Mouse (Mus musculus): ENCODE measurements around the gene Gm10318. TPM values are rescaled to one million over a fixed set of nuclear protein-coding genes. Genes with fewer than 3 reads are reported as not detected.
A peak's percentile ranks its signal among the peaks of the same experiment; 100 is the strongest.

Gm10318 gene
- polyA plus RNA-seq (2016; fragmentation: Nextera tagmentation; extraction: Ambion mirVana), result not detected in 2 replicates

- H3K4me1 ChIP-seq, result no peaks in the 10 kb centered on the region
- 0 out of 2 replicates have a peak, but pooled peaks cover 3% of the 10 kb centered on the region for H3K9me3 ChIP-seq (replicated peaks)
- H3K9ac ChIP-seq, result no peak within 1 kb of the TSS
- no peaks in the 10 kb centered on the region for H3K36me3 ChIP-seq
- H3K4me2 ChIP-seq (replicated peaks), result no peak within 1 kb of the TSS
- 64% methylated on average over 9 of the region's 9 CpGs for WGBS
- H3K27me3 ChIP-seq, result no peaks in the 10 kb centered on the region; the same call in 1 of the 2 replicates
- peak within 1 kb of the TSS; percentile 23; the same call in 1 of the 2 replicates for H3K27ac ChIP-seq
- no peak within 1 kb of the TSS for H3K4me3 ChIP-seq
- ATAC-seq (ENCODE audit: low FRiP score), result no peak
Measured at GRCm38 (mm10) chr10:77852559-77852958, at the start of gene Gm10318. Gm10318 (plus strand) TSS chr10:77852859.

DNA sequence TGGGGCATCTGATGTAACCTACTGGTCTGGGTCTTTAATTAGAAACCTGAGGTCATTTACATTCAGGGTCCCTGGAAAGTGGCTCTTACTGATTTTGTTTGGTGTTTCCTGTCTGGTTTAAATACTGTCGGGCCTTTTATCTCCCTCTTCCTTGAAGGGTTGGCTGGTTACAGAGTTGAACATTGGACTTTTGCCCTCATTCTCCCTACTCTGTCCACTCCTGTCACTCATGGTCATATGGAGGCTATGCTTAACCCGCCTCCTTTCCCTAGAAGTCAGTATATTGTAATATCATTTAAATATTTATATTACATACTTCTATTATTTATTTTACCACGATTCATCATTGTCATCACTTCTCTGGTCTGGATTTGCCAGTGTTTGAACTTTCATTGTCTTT, 48.6 kb upstream of the Gm10318 start:
- Histone ChIP-seq H3K4me3 (no peak overlapping the region), H3K4me1 (no peaks in the 10 kb centered on the region; the same call in 1 of the 2 replicates), H3K27me3 (no peaks in the 10 kb centered on the region), H3K9me3 (replicated peaks) (no peaks in the 10 kb centered on the region), H3K9ac (no peak overlapping the region), H3K27ac (no peak overlapping the region), H3K4me2 (replicated peaks) (no peak overlapping the region), H3K36me3 (no peaks in the 10 kb centered on the region)
- 80% methylated on average over 3 of the region's 3 CpGs for WGBS
- no peak for ATAC-seq (ENCODE audit: low FRiP score)

DNA sequence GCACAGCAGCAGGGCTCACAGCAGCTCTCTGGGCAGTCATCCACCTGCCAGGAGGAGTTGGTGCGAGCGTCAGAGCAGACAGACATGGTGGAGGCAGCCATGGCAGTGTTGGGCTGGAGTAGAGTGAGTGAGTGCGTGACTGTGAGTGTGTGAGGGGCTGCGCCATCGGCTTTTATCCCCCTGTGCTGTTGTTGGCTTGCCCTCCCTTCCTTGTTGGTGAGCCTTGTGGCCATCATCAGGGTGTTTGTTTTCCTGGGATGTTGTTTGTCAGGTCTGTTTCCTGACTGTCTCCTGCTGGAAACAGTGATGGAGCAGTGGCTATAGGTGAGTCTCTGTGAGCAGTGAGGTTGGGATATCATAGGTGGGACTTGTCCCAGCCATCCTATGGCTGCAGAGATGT, 40.9 kb upstream of the Gm10318 start, which contains the start of gene Gm9507:
Gene Gm9507, minus strand, starts transcription at position 101 of the 400 bp plus-strand sequence.
- Histone ChIP-seq H3K4me3 (no peak within 1 kb of the TSS), H3K27me3 (no peaks in the 10 kb centered on the region; the same call in 1 of the 2 replicates), H3K4me2 (replicated peaks) (no peak within 1 kb of the TSS), H3K9ac (no peak within 1 kb of the TSS), H3K36me3 (no peaks in the 10 kb centered on the region), H3K4me1 (no peaks in the 10 kb centered on the region), H3K9me3 (replicated peaks) (no peaks in the 10 kb centered on the region), H3K27ac (no peak within 1 kb of the TSS)
- no peak for ATAC-seq (ENCODE audit: low FRiP score)
- WGBS, result 79% methylated on average over 5 of the region's 5 CpGs

DNA sequence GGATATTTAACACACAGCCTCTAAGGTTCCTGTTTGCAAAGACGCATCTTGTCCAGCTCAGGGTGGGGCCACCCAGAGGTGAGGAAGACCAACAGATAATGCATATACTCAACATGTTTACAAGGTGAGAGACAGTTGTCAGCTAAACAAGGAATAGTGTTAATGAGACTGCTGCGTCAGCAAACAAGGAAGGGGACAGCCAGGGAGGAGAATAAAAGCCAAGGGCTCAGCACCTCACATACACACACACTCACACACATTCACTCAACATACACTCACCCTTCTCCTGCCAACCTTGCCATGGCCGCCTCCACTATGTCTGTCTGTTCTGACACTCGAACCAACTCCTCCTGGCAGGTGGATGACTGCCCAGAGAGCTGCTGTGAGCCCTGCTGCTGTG, 38.3 kb upstream of the Gm10318 start, which contains the start of gene Gm2696:
Gene Gm2696, plus strand, starts transcription at position 301 of the 400 bp plus-strand sequence.
- no peaks in the 10 kb centered on the region for H3K9me3 ChIP-seq (replicated peaks)
- no peaks in the 10 kb centered on the region for H3K36me3 ChIP-seq
- no peak within 1 kb of the TSS for H3K9ac ChIP-seq
- no peaks in the 10 kb centered on the region for H3K4me1 ChIP-seq
- no peaks in the 10 kb centered on the region; the same call in 1 of the 2 replicates for H3K27me3 ChIP-seq
- no peak within 1 kb of the TSS for H3K4me2 ChIP-seq (replicated peaks)
- no peak within 1 kb of the TSS for H3K4me3 ChIP-seq
- WGBS, result 49% methylated on average over 4 of the region's 4 CpGs
- H3K27ac ChIP-seq, result no peak within 1 kb of the TSS
- no peak for ATAC-seq (ENCODE audit: low FRiP score)

DNA sequence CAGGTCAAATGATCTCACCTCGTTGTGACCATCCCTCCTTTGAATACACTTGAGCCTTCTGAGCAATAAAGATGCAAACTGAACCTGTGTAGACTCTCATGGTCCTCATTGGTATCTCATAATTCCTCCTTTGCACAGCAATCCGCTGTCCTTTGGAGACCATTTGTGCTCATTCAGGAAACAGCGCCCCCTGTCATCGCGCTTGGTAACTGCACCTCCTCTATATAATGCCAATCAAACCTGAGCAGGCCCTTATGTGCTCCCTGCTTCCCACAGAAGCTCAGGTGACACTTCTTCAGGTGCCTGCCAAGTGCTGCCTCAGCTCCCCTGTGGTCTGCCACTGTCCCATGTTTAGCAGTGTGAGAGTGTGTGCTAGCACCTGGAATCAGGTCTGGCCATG, 37.1 kb upstream of the Gm10318 start:
- Histone ChIP-seq H3K27me3 (no peaks in the 10 kb centered on the region; the same call in 1 of the 2 replicates), H3K4me3 (no peak overlapping the region), H3K36me3 (no peaks in the 10 kb centered on the region), H3K9ac (no peak overlapping the region), H3K4me1 (no peaks in the 10 kb centered on the region), H3K9me3 (replicated peaks) (no peaks in the 10 kb centered on the region), H3K27ac (no peak overlapping the region), H3K4me2 (replicated peaks) (no peak overlapping the region)
- no peak for ATAC-seq (ENCODE audit: low FRiP score)
- WGBS, result 40% methylated on average over 5 of the region's 5 CpGs

DNA sequence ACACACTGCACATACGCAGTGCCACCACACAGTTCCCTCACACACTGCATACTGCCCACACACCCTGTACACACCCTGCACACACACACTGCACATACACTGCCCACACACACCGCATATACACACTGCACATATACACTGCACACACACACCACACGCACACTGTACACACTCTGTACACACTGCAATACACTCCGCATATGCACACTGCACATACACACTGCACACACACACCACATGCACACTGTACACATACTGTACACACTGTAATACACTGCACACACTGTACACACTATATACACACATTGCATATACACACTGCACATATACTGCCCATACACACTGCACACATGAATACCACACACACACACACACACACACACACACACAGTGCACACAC, 34.1 kb upstream of the Gm10318 start:
- no peaks in the 10 kb centered on the region for H3K9me3 ChIP-seq (replicated peaks)
- no peak overlapping the region for H3K9ac ChIP-seq
- H3K4me2 ChIP-seq (replicated peaks), result no peak overlapping the region
- no peaks in the 10 kb centered on the region; the same call in 1 of the 2 replicates for H3K27me3 ChIP-seq
- 96% methylated on average over 4 of the region's 4 CpGs for WGBS
- 0 out of 2 replicates have a peak, but pooled peaks have one; percentile 35 for ATAC-seq (ENCODE audit: low FRiP score)
- no peaks in the 10 kb centered on the region for H3K36me3 ChIP-seq
- H3K4me1 ChIP-seq, result no peaks in the 10 kb centered on the region
- no peak overlapping the region for H3K4me3 ChIP-seq
- no peak overlapping the region for H3K27ac ChIP-seq

DNA sequence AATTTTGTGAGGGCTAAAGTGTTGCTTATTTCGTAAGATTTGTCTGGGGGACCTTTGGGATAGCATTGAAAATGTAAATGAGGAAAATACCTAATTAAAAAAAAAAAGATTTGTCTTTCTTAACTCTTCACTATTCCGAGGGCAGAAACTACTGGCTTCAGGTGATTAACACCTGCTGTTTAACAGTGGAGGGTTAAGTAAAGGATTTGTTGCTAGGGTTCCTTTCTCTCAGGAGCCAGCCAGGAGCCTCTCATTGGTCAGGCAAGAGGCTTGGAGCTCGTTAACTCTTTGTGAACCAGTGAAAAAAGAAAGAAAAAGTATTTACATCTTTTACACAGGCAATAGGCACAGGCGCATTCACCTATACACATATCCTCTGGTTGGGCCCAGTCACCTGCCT, 33.5 kb upstream of the Gm10318 start:
- Histone ChIP-seq H3K9ac (no peak overlapping the region), H3K4me3 (no peak overlapping the region), H3K4me1 (no peaks in the 10 kb centered on the region), H3K9me3 (replicated peaks) (no peaks in the 10 kb centered on the region), H3K36me3 (no peaks in the 10 kb centered on the region), H3K4me2 (replicated peaks) (no peak overlapping the region), H3K27me3 (no peaks in the 10 kb centered on the region; the same call in 1 of the 2 replicates), H3K27ac (no peak overlapping the region)
- WGBS, result 52% methylated on average over 4 of the region's 4 CpGs
- no peak for ATAC-seq (ENCODE audit: low FRiP score)

GRCm38 (mm10) chr10:77826951-77827350, 25.7 kb upstream of the Gm10318 start, which contains the start of gene Krtap10-4:
Krtap10-4 (minus strand) TSS chr10:77827095.
- ATAC-seq (ENCODE audit: low FRiP score), result no peak
- WGBS, result 73% methylated on average over 6 of the region's 6 CpGs
- Histone ChIP-seq H3K9ac (no peak within 1 kb of the TSS), H3K4me1 (no peaks in the 10 kb centered on the region), H3K4me3 (no peak within 1 kb of the TSS), H3K27me3 (no peaks in the 10 kb centered on the region), H3K27ac (no peak within 1 kb of the TSS), H3K4me2 (replicated peaks) (no peak within 1 kb of the TSS), H3K9me3 (replicated peaks) (no peaks in the 10 kb centered on the region), H3K36me3 (no peaks in the 10 kb centered on the region)

DNA sequence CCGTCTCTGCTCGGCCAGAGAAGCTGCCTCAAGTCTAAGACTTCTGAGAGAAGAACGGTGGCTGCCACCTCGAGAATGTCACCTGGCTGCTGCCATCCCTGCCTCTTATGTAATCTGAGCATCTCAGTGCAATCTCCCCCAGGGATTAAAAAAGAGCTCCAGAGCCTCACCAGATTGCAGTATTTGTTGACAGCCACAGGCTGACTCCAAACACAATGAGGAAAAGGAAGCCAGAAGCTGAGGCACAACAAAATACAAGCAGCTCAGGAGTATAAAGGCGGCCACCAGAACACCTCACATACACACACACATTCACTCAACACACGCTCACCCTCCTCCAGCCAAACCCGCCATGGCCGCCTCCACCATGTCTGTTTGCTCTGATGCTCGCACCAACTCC, 17.0 kb upstream of the Gm10318 start, which contains the start of gene Krtap10-10:
Gene Krtap10-10, plus strand, starts transcription at position 301 of the 400 bp plus-strand sequence.
- Histone ChIP-seq H3K9ac (no peak within 1 kb of the TSS), H3K9me3 (replicated peaks) (no peaks in the 10 kb centered on the region), H3K36me3 (no peaks in the 10 kb centered on the region), H3K27ac (no peak within 1 kb of the TSS), H3K4me3 (no peak within 1 kb of the TSS), H3K4me1 (no peaks in the 10 kb centered on the region), H3K4me2 (replicated peaks) (no peak within 1 kb of the TSS), H3K27me3 (no peaks in the 10 kb centered on the region)
- WGBS, result 65% methylated on average over 9 of the region's 9 CpGs
- ATAC-seq (ENCODE audit: low FRiP score), result no peak

DNA sequence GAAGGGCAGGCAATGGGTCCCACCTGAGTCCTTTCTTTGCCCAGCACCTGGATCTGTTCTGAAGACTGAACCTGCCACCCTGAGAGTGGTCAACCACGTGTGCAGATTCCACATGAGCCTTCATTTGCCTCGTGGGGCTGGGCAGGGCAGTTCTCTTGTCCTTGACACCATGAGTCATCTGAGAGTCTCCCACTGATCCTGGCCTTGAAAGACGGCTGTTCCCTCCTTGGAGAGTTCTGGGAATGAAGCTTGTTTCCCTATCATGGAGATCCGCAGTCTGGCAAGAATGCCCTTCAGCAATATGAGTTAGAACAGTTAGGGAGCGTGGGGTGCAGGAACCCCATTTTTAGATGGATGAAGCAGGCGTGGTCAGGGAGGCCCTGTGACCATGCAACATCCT, 13.7 kb upstream of the Gm10318 start:
- no peaks in the 10 kb centered on the region for H3K4me1 ChIP-seq
- no peak overlapping the region for H3K9ac ChIP-seq
- H3K27me3 ChIP-seq, result no peaks in the 10 kb centered on the region
- ATAC-seq (ENCODE audit: low FRiP score), result no peak
- H3K27ac ChIP-seq, result no peak overlapping the region
- H3K4me3 ChIP-seq, result no peak overlapping the region
- peaks cover 16% of the 10 kb centered on the region for H3K9me3 ChIP-seq (replicated peaks)
- no peaks in the 10 kb centered on the region for H3K36me3 ChIP-seq
- H3K4me2 ChIP-seq (replicated peaks), result no peak overlapping the region
- WGBS, result 77% methylated on average over 6 of the region's 6 CpGs

DNA sequence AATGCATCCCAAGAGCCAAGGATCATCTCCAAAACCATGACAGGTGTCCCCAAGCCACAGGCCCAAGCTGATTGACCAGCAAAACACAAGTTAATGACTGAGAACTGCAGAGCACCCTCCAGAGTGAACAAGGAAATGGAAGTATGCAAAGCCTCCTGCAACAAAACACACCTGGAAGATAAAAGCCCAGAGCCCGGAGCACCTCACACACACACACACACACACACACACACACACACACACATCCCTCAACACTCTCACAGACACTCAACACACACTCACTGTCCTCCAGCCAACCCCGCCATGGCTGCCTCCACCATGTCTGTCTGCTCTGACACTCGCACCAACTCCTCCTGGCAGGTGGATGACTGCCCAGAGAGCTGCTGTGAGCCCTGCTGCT, 6.2 kb upstream of the Gm10318 start, which contains the start of gene Gm36176:
Gene Gm36176, plus strand, starts transcription at position 301 of the 400 bp plus-strand sequence.
- H3K4me1 ChIP-seq, result no peaks in the 10 kb centered on the region
- no peak within 1 kb of the TSS for H3K27ac ChIP-seq
- no peak within 1 kb of the TSS for H3K4me2 ChIP-seq (replicated peaks)
- H3K9ac ChIP-seq, result no peak within 1 kb of the TSS
- no peak within 1 kb of the TSS for H3K4me3 ChIP-seq
- 0 out of 2 replicates have a peak, but pooled peaks cover 3% of the 10 kb centered on the region for H3K27me3 ChIP-seq
- 69% methylated on average over 2 of the region's 3 CpGs for WGBS
- ATAC-seq (ENCODE audit: low FRiP score), result no peak
- H3K9me3 ChIP-seq (replicated peaks), result peaks cover 25% of the 10 kb centered on the region
- no peaks in the 10 kb centered on the region for H3K36me3 ChIP-seq

DNA sequence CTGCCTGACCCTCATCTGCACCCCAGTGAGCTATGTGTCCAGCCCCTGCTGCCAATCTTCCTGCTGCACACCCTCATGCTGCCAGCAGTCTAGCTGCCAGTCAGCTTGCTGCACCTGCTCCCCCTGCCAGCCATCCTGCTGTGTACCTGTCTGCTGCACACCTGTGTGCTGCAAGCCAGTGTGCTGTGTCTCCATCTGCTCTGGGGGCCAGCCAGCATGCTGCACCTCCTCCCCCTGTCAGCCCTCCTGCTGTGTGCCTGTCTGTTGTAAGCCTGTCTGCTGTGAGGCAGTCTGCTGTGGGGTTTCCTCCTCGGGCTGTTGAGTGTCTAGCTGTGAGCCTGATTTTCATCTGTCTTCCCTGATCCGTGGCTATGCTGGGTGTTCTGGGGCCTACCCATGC, 5.7 kb upstream of the Gm10318 start:
- no peak for ATAC-seq (ENCODE audit: low FRiP score)
- Histone ChIP-seq H3K27me3 (0 out of 2 replicates have a peak, but pooled peaks cover 3% of the 10 kb centered on the region), H3K27ac (no peak overlapping the region), H3K9me3 (replicated peaks) (peaks cover 25% of the 10 kb centered on the region), H3K4me1 (no peaks in the 10 kb centered on the region), H3K9ac (no peak overlapping the region), H3K36me3 (no peaks in the 10 kb centered on the region), H3K4me2 (replicated peaks) (no peak overlapping the region), H3K4me3 (no peak overlapping the region)
- 15% methylated on average over 2 of the region's 2 CpGs for WGBS

GRCm38 (mm10) chr10:77847538-77847937, 5.1 kb upstream of the Gm10318 start:
- Histone ChIP-seq H3K27ac (no peak overlapping the region), H3K4me2 (replicated peaks) (no peak overlapping the region), H3K27me3 (0 out of 2 replicates have a peak, but pooled peaks cover 3% of the 10 kb centered on the region), H3K36me3 (no peaks in the 10 kb centered on the region), H3K9me3 (replicated peaks) (peaks cover 25% of the 10 kb centered on the region), H3K4me3 (no peak overlapping the region), H3K9ac (no peak overlapping the region), H3K4me1 (no peaks in the 10 kb centered on the region)
- ATAC-seq (ENCODE audit: low FRiP score), result no peak
- WGBS, result 88% methylated on average over 2 of the region's 2 CpGs
